Mouse (Mus musculus): ENCODE data around the gene Dhx8.

DNA sequence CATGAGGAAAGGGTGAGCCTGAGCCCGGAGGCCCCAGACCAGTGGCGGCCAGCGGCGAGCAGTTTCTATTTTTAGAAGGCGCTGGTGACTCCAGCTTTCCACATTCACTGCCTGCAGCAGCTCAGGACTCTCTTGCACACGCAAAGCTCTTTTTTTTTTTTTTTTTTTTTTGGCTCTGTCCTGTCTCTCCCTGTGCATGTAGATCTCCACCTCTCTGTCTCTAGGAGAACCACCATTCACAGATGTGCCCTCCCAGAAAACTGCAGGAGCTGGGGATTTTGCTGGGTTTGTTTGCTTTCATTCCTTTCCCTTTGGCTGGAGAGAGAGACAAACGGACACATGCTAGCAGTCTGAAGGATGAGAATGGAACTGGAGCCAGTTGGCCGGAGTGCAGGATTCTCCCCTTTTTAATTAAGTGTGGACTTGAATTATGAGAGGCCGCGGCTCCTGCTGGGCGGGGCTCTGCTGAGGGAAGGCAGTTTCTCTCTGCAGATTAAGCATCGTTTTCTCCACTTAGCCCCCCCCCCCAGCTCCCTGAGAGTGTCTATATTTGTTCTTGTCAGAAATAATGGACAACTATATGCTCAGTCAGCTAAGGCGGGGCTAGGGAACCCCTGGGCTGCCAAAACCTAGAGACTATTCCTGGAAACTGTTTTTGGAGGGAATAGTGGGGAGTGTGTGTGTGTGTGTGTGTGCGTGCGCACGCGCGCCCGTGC, 58.2 kb downstream of the Dhx8 start:
- no peak for TF ChIP-seq CTCF (IDR thresholded peaks at IDR 0.05; ENCODE audit: low read depth)
- TF ChIP-seq EP300 (IDR thresholded peaks at IDR 0.05; ENCODE audit: low read depth) = no peak
